Mouse (Mus musculus) gastrocnemius, adult 2 months (tissue): ENCODE measurements around the gene Fxyd5. TPM values are rescaled to one million over a fixed set of nuclear protein-coding genes. Genes with fewer than 3 reads are reported as not detected.

ENCODE experiments used
- DNase-seq: peaks from one replicate; pipeline ENCODE4 v3.0.0; 2022
- H3K27ac ChIP-seq: fragments of 200-600 bp; 2 replicates; pipeline ENCODE4 v1.8.1; 2022; ENCODE audit warnings: mild to moderate bottlenecking
- H3K4me3 ChIP-seq: fragments of 200-600 bp; 2 replicates; pipeline ENCODE4 v1.8.1; 2022; ENCODE audit warnings: mild to moderate bottlenecking, moderate library complexity
- CTCF ChIP-seq: fragments of 200-600 bp; IDR thresholded peaks from 2 replicates; pipeline ENCODE4 v1.8.1; 2022; ENCODE audit warnings: antibody characterized with exemption, mild to moderate bottlenecking, moderate library complexity
- intact Hi-C: fragments of 180-260 bp; cut with DNase I; formaldehyde crosslinking; loops from one replicate; pipeline ENCODE4 v1.15.1; 2025
- long read RNA-seq, 2 experiments: library from polyadenylated mRNA; stranded (forward); transcript quantifications; one replicate each; pipeline ENCODE4 v2.0.0; 2021
- total RNA-seq, 2 experiments: library from RNA; stranded (reverse); gene quantifications; 2 replicates each; pipeline ENCODE4 v1.2.3; 2021

Gene Fxyd5
- total RNA-seq: 10 to 100 TPM in 1 of 2 experiments, 1 to 10 TPM in 1; 8.3 to 13.8 TPM
- long read RNA-seq, experiment 1, partial matches to known transcripts: 1 of 3 reads
- long read RNA-seq, experiment 1, other reads (novel, unspliced or antisense): 0 of 3 reads
- long read RNA-seq, experiment 2, partial matches to known transcripts: 0 of 2 reads
- long read RNA-seq, experiment 2, other reads (novel, unspliced or antisense): 0 of 2 reads

GRCm38 (mm10) chr7:31042431-31042910 is at the start of gene Fxyd5:
Fxyd5 (minus strand) TSS chr7:31042481.
- intact Hi-C loops: loop anchor here (5.0 kb wide), 1 partner anchor 70 kb away; the partner anchor contains the start of genes Fam187b and Lsr
- H3K4me3 ChIP-seq: peak within 1 kb of the TSS; percentile 75
- no peak for TF ChIP-seq CTCF
- DNase-seq: no peak
- peak within 1 kb of the TSS; percentile 83 for H3K27ac ChIP-seq

GRCm38 (mm10) chr7:31089721-31090120 is 47.4 kb upstream of the Fxyd5 start:
- peak overlapping the region; percentile 8; the same call in 1 of the 2 replicates for H3K27ac ChIP-seq
- DNase-seq: no peak
- no peak for TF ChIP-seq CTCF
- intact Hi-C loops: loop anchor here (10.0 kb wide), 1 partner anchor 215 kb away; no protein-coding TSS in a partner anchor
- H3K4me3 ChIP-seq: no peak overlapping the region

GRCm38 (mm10) chr7:31088206-31088605 is 45.9 kb upstream of the Fxyd5 start:
- intact Hi-C loops: no loop called here
- DNase-seq: no peak
- Histone ChIP-seq H3K4me3 (no peak overlapping the region), H3K27ac (peak overlapping the region; percentile 95)
- TF ChIP-seq CTCF: no peak

- no peak for TF ChIP-seq CTCF
Observed at GRCm38 (mm10) chr7:31087262-31087661, 45.0 kb upstream of the Fxyd5 start.

GRCm38 (mm10) chr7:31086175-31086755 is 44.0 kb upstream of the Fxyd5 start:
- TF ChIP-seq CTCF: no peak
- intact Hi-C loops: no loop called here
- Histone ChIP-seq H3K27ac (peak overlapping the region; percentile 95), H3K4me3 (peak overlapping the region; percentile 28; the same call in 1 of the 2 replicates)
- DNase-seq: no peak

More at GRCm38 (mm10) chr7:31087262-31087661, 45.0 kb upstream of the Fxyd5 start:
- DNase-seq: no peak
- no peak overlapping the region for H3K4me3 ChIP-seq
- peak overlapping the region; percentile 95 for H3K27ac ChIP-seq
- intact Hi-C loops: no loop called here

GRCm38 (mm10) chr7:31085171-31085570 is 42.9 kb upstream of the Fxyd5 start:
- Histone ChIP-seq H3K27ac (peak overlapping the region; percentile 95), H3K4me3 (peak overlapping the region; percentile 28)
- peak; percentile 73 for DNase-seq
- TF ChIP-seq CTCF: no peak
- intact Hi-C loops: no loop called here

- no peak overlapping the region for H3K4me3 ChIP-seq
- peak overlapping the region; percentile 95 for H3K27ac ChIP-seq
- intact Hi-C loops: no loop called here
- no peak for TF ChIP-seq CTCF
- DNase-seq: no peak
Observed at GRCm38 (mm10) chr7:31084140-31084539, 41.9 kb upstream of the Fxyd5 start.

GRCm38 (mm10) chr7:31082831-31083588 is 40.7 kb upstream of the Fxyd5 start:
- intact Hi-C loops: no loop called here
- H3K27ac ChIP-seq: peak overlapping the region; percentile 95
- peak overlapping the region; percentile 15 for H3K4me3 ChIP-seq
- DNase-seq: peak; percentile 92
- no peak for TF ChIP-seq CTCF

GRCm38 (mm10) chr7:31082106-31082505 is 39.8 kb upstream of the Fxyd5 start:
- Histone ChIP-seq H3K4me3 (no peak overlapping the region), H3K27ac (peak overlapping the region; percentile 95)
- intact Hi-C loops: no loop called here
- TF ChIP-seq CTCF: no peak
- no peak for DNase-seq

- intact Hi-C loops: no loop called here
- H3K4me3 ChIP-seq: no peak overlapping the region
- peak overlapping the region; percentile 95 for H3K27ac ChIP-seq
- no peak for TF ChIP-seq CTCF
- no peak for DNase-seq
Observed at GRCm38 (mm10) chr7:31081106-31081505, 38.8 kb upstream of the Fxyd5 start.

- Histone ChIP-seq H3K27ac (peak overlapping the region; percentile 95), H3K4me3 (no peak overlapping the region)
- TF ChIP-seq CTCF: no peak
- no peak for DNase-seq
- intact Hi-C loops: no loop called here
Observed at GRCm38 (mm10) chr7:31080611-31081010, 38.3 kb upstream of the Fxyd5 start.

GRCm38 (mm10) chr7:31079670-31080069 is 37.4 kb upstream of the Fxyd5 start:
- Histone ChIP-seq H3K27ac (peak overlapping the region; percentile 95; the same call in 1 of the 2 replicates), H3K4me3 (no peak overlapping the region)
- intact Hi-C loops: loop anchor here (2.0 kb wide), 2 partner anchors 15 to 21 kb away; partner anchors contain the start of gene Lgi4
- DNase-seq: no peak
- TF ChIP-seq CTCF: no peak
